Mouse (Mus musculus): Measurements from ENCODE around the gene Ccdc181.
"Not testable (repeated sequence)": the region's sequence is repeated elsewhere in the genome, so short reads cannot be mapped to it uniquely, and the experiment has no call there.

The Ccdc181 gene

DNA sequence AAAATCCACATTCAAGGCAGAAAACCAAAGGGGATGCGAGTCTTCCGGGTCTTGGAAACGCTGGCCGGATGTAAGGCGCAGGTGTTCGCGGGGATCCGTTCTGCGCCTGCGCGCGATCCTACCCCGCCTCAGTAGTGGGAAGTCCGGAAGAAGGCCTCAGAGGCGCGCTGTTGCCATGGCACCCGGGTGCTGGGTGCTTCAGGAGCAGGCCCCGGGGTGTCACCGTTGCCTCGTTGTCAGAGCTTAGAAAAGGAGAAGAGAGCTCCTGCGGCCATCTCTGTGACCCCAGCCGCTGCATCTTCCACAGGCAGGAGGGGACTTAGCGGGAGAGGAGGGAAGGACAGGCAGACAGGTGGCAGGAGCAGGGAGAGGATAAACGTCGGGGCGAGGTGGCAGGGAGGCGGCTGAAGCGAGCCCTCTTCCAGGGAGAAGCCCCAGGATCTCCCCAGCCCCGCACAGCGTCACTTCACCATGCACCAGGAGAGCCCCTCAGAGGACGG lies at the start of gene Ccdc181:
Gene Ccdc181 (plus strand): TSS at position 131 of the 500 bp plus-strand sequence.
- DNase-seq: peak; percentile 93

DNA sequence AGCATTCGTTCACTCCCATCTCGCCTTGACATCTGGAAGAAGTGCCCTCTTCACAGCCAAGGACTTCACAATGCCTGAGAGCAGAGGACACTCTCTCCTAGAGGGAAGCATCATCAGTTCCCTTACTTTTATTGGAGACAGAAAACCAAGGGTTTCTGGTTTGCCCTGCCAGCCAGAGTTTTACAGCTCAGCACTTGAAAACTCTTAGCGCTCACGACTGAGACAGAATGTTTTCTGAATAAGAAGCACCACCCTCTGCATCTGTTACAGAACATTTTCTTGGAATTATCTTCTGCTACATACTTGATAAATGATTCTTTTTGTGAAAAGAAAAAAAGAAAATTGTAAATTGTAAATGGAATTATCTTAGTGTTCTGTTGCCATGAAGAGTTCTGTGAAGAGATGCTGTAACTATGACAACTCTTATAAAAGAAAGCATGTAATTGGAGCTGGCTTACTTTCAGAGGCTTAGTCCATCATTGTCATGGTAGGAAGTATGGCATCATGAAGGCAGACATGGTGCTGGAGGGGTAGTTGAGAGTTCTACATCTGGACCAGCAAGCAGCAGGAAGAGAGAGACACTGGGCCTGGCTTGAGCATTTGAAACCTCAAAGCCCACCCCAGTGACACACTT lies 43.3 kb upstream of the Ccdc181 start:
- DNase-seq: not testable (repeated sequence)

DNA sequence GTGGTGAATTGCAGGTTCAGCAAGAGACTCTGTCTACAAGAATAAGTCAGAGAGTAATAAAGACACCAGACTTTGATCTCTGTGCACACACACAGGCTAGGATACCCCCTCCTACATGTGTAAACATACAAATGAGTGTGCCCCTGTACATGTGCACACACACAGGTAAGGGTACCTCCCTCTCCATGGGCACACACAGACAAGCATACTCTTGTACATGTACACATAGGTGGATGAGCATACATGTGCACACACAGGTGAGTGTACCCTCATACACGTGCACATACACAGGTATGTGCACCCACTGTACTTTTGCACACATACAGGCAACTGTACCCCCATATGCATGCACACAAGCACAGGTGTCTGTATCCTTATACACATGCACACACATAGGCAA lies 41.9 kb upstream of the Ccdc181 start:
- DNase-seq: no peak

GRCm38 (mm10) chr1:164235078-164235477 lies 40.3 kb upstream of the Ccdc181 start:
- DNase-seq: no peak

DNA sequence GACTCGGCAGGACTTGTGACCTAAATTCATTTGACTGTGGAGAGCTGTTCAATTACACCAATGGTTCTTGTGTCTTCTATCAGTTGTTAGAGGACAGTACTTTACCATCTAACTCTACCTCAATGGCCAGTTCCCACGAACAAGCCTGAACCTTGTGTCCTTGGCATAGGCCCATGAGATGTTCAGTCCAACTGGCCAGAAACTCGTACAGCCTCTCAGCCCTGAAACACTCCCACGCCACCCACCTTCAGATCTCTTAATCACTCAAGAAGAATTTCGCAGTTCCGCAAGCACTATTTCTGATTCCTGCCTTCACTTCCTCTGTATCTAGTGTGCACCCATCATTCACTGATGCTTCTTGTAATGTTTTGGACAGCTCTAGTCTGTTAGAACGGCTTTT lies 39.3 kb upstream of the Ccdc181 start:
- DNase-seq: peak; percentile 29

- no peak for DNase-seq
These were observed 33.9 kb upstream of the Ccdc181 start for GRCm38 (mm10) chr1:164241494-164241893.

GRCm38 (mm10) chr1:164242809-164243208 lies 32.6 kb upstream of the Ccdc181 start:
- DNase-seq: no peak

DNA sequence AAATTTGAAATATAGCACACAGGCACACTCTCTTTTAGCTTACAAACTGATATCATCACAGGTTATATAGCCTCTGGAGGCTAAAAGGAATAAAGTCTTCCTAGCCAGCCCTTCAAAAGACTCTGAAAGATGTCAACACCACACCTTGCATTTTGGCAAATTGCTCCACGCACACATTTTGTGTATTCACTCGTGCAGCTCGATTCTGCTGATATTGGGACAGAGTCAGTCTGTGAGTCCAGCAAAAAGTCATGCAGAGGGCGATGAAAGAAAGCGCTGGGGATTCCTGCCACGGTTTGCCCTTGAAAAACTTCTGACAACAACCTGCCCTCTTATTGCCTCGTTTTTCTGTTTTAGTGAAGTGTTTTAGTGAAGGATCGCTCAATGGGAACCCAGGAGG lies 27.9 kb upstream of the Ccdc181 start:
- no peak for DNase-seq

DNA sequence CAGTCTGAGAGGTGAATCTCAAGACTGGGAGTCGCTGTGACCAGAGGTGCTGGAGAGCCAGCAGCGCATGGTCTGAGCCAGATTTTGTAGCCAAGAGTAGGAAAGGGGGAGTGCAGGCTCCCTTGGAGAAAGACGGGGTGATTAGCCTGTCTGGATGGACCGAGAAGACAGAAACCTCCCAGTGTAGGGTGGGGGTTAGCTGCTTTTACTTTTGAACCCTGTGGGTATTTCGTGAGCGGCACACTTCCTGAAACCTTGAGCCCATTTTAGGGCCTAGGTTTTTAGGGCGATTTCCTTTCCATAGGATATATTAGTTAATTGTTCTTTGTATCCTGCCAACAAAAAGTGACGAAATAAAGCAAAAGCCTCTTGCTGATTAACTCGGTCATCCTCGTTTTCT lies 27.4 kb upstream of the Ccdc181 start:
- peak; percentile 18 for DNase-seq

DNA sequence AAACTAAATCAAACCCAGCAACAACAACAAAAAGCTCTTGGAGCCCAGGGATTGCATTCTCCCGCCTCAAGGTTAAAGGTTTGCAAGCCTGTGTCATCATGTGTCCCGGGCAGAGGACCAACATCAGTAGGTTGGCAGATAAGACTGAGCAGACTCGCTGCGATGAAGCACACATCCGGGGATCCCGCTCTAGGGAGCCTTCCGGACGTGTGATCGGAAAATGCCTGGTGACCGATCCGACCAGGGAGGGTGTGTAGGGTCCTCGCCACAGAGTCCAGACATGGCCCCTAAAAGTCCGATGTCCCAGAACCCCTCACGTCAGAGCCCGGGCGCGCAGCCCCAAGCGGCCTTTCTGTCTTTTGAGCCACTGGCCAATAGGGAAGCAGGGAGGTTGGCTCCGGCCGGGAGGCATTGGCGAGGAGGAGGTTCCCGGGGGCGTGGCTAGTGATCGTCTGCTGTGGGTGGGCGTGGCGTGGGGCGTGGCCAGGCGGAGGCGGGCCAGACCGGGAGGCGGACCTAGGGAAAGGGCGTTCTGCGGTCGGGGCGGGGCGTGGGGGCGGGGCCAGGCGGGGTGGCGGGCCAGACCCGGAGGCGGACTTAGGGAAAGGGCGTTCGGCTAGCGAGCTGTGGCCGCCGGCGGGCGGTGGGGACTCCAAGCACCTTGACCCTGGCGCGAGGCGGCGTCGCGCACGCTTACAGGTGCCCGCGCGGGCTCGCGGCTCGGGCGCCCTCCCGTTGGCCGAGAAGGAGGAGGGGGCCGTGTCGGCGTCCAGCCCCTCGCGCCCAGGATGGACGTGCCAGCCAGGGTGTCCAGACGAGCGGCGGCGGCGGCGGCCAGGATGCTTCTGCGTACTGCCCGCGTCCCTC lies 26.7 kb upstream of the Ccdc181 start, which contains the start of gene Slc19a2:
Gene Slc19a2 (plus strand): TSS at position 582 of the 867 bp plus-strand sequence.
- peak; percentile 99 for DNase-seq

DNA sequence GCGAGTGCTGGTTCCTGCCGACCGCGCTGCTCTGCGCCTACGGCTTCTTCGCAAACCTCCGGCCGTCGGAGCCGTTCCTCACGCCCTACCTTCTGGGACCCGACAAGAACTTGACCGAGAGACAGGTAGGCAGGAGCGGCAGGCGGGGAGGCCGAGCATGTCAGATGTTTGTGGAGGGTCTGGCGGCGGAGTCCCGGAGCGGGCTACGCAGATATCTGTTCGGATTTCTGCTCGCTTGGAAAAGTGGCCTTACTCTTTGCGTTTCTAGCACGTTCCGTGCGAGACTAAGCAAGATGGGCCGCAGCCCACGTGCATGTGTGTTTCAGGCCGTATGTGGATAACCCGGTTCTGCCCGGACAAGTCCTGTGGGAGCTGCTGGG lies 26.1 kb upstream of the Ccdc181 start:
- DNase-seq: no peak

GRCm38 (mm10) chr1:164250391-164251150 lies 24.8 kb upstream of the Ccdc181 start:
- DNase-seq: peak; percentile 11

GRCm38 (mm10) chr1:164251438-164251837 lies 23.9 kb upstream of the Ccdc181 start:
- no peak for DNase-seq

- DNase-seq: no peak
These were observed 22.8 kb upstream of the Ccdc181 start for GRCm38 (mm10) chr1:164252551-164252950.

GRCm38 (mm10) chr1:164254836-164255235 lies 20.5 kb upstream of the Ccdc181 start:
- DNase-seq: no peak

DNA sequence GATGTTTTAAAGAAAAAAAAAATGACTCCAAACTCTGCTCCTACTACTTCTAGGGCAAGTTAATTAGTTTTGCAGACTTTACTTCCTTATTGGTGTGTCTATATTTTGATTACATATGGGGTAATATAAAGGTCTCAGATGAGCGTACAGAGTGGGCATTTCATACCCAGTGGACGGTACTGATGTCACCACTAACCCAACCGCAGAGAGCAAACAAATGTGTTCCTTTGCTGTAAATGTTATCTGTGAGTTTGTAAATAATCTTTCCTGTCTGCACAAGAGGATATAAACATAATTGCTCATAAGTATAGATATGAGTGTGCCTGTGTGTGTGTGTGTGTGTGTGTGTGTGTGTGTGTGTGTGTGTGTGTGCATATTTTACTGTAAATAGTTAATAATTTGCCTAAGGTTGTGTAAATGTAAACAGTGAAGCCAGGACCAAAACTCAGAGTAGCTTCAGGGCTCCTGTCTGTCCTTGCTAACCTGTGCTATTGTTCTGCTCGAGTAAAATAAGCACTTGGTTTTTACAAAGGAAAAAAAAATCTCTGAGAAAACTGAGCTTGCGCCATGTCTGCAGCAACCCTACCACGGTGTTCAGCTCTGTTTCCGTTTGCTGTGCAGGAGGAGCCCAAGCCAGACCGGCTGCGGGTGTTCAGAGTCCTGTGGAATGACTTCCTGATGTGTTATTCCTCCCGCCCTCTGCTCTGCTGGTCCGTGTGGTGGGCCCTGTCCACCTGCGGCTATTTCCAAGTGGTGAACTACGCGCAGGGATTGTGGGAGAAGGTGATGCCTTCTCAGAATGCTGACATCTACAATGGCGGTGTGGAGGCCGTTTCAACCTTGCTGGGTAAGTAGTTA lies 15.0 kb upstream of the Ccdc181 start:
- no peak for DNase-seq

DNA sequence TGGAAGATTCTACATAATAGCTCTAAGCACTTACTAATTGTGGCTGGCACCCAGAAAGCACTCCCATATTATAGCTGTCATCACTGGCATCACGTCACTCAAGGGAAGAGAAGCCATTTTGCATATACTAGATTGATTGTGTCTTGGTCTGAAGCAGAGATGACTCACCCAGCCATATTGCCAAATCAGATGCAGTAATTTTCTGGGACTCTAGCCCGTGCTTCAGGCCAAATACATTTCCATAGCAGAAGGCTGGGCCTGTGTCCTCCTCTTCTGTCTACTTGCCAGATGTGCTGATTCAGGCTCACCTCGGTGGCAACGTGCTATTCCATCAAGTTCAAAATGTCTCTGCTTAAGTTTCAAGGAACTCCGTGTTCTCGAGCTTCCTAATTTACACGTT lies 13.8 kb upstream of the Ccdc181 start:
- no peak for DNase-seq

DNA sequence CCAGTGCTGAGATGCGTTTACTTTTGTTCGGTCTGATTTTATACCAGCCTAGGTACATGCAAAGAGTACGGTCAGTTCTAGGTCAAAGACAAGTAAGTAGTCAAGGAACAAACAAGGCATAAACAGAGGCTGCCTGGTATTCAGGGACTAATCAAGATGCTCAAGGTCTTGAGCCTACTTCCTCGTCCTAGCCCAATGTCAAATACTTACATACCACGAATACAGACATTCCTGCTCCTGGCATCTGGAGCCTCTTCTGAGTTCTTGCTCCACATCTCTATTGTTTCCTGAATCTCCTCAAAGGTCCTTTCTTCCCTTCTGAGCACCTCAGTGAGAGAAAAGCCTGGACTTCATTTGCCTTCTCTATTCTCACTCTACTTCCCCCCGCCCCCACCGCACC lies 4.4 kb upstream of the Ccdc181 start:
- DNase-seq: no peak

DNA sequence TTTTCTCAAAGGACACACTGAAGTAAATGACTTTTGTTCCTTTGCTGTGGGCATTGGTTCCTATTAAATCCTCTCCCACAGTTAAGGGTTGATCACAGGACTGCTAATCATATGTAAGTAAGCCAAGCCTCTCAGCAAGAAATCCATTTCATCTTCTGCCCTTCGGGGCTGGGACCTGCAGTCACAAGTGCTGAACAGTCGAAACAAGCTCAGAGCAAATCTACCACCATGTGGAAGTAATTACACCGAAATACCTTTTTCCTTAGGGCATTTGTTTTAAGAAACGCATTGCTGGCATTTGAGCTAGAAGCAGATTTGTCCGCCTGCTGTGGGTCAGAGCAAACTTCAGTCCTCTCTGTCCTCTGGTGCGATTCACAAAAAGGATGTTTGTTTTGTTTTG lies 1.7 kb upstream of the Ccdc181 start:
- DNase-seq: no peak

- no peak for DNase-seq
These were observed 1.2 kb downstream of the Ccdc181 start for GRCm38 (mm10) chr1:164276552-164276951.

DNA sequence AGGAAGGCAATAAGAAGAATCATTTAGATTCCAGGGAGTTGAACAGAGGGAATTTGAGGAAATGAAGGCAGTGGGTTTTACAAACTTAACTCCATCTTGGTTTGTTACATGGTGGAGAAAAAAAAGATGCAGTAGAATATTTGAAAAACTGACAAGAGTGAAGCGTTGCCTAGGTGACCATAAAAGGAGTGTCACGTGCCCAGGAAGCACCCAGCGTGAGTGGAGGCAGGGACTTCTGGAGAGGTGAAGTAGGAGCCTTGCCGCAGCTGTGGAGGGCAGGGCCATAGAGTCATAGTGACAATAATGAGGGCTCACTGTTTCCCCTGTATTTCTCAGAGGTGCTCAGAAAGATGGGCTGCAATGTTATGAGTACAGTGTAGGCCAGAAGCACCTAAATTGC lies 3.9 kb downstream of the Ccdc181 start:
- DNase-seq: no peak

DNA sequence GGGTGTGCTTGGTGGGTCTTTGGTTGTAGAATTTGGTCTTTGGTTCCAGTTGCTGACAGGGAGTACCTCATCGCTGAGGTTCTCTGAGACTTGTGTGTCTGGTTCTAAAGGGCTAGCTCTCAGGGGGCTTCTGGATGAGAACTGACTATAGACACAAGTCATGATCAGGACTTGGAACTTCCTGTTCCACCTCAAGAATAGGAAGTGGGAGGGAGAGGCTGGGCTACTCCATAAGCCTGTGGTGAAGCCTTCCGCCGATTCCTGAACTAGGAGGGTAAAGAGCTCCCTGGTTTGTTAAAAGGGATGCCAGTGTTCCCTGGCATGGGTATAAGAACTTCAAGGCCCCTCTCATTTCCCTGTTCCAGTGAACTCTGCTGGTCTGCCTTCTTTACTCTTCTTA lies 8.6 kb downstream of the Ccdc181 start:
- no peak for DNase-seq

Data from cerebellum, adult 8-10 months (tissue).